Mouse (Mus musculus) MEL (cell line): ENCODE measurements at regions not wholly inside any gene's neighbourhood (a gene's known extent, or its start where the extent isn't known, plus 50 kb on each side); places are given as distances from the start of the nearest gene placed in this dataset.

Experiments
- CTCF ChIP-seq, 3 experiments: IDR thresholded peaks in 2 of 3; conservative IDR thresholded peaks in 1 of 3; 2 replicates each; pipeline ENCODE4 v1.5.1; 2011 to 2012; ENCODE audit warnings: low read length in 3 of 3, low read depth in 2 of 3, mild to moderate bottlenecking in 2 of 3, improper control_type of control experiment in 1 of 3, inconsistent platforms in 1 of 3, mixed read lengths in 1 of 3, moderate library complexity in 1 of 3; ENCODE audit not compliant: control insufficient read depth in 1 of 3, insufficient read depth in 1 of 3, poor library complexity in 1 of 3, severe bottlenecking in 1 of 3
- MAX ChIP-seq: IDR thresholded peaks from 2 replicates; pipeline ENCODE4 v1.6.1; 2011; ENCODE audit warnings: low read length, improper control_type of control experiment

GRCm38 (mm10) chr16:20800038-20800437, 65.7 kb upstream of the Thpo start:
- TF ChIP-seq CTCF (IDR thresholded peaks at IDR 0.05 in 2 of 3, conservative IDR thresholded peaks at IDR 0.05 in 1 of 3; ENCODE audit: control insufficient read depth in 1 of 3, insufficient read depth in 1 of 3, low read depth in 2 of 3, low read length in 3 of 3, poor library complexity in 1 of 3, severe bottlenecking in 1 of 3) (no peak), MAX (no peak)
